Mouse (Mus musculus) small intestine, adult 2 months (tissue): ENCODE measurements around the gene Pde7b.

Source experiments
- CTCF ChIP-seq: fragments of 200-500 bp; IDR thresholded peaks from 2 replicates; pipeline ENCODE4 v1.5.1; 2012; ENCODE audit warnings: low read depth, mild to moderate bottlenecking, control low read depth, inconsistent platforms, low read length, moderate library complexity, mixed read lengths; ENCODE audit not compliant: insufficient replicate concordance, insufficient read length; ENCODE audit errors: extremely low read depth
- POLR2A ChIP-seq: fragments of 200-500 bp; IDR thresholded peaks from 2 replicates; pipeline ENCODE4 v1.6.1; 2012; ENCODE audit warnings: low read depth, mild to moderate bottlenecking, control low read depth, inconsistent platforms, low read length, moderate library complexity

- TF ChIP-seq POLR2A (no peak), CTCF (no peak)
These were observed 44.9 kb upstream of the Pde7b start for GRCm38 (mm10) chr10:20769557-20770417.
